Mouse (Mus musculus) liver, postnatal 0 days (tissue): ENCODE results near the gene Mat2b. TPM values are rescaled to one million over a fixed set of nuclear protein-coding genes. Genes with fewer than 3 reads are reported as not detected.

Experiments
- ATAC-seq: fragments of 200-750 bp; cut with Nextera tagmentation; 2 replicates; pipeline ENCODE4 v1.8.0; 2017; ENCODE audit warnings: mild to moderate bottlenecking, moderate library complexity
- DNase-seq: peaks from one replicate; pipeline ENCODE4 v3.0.0-alpha.2; 2016
- H3K27ac ChIP-seq: fragments of 300-500 bp; sonication (generic); 2 replicates; pipeline ENCODE4 v1.5.1; 2014; ENCODE audit warnings: antibody characterized with exemption, moderate library complexity, mild to moderate bottlenecking, low read depth
- H3K27me3 ChIP-seq: fragments of 300-500 bp; sonication (generic); 2 replicates; pipeline ENCODE4 v1.6.1; 2014; ENCODE audit warnings: low read length, control low read depth, mixed read lengths; ENCODE audit not compliant: insufficient read depth
- H3K36me3 ChIP-seq: fragments of 300-500 bp; sonication (generic); replicated peaks from 2 replicates; pipeline ENCODE4 v1.6.1; 2014; ENCODE audit warnings: mild to moderate bottlenecking, control low read depth, low read length, moderate library complexity, mixed read lengths; ENCODE audit not compliant: insufficient read depth
- H3K4me1 ChIP-seq: fragments of 300-500 bp; sonication (generic); 2 replicates; pipeline ENCODE4 v1.6.1; 2014; ENCODE audit warnings: antibody characterized with exemption, mild to moderate bottlenecking, control low read depth; ENCODE audit not compliant: insufficient read depth
- H3K4me2 ChIP-seq: fragments of 300-500 bp; sonication (generic); 2 replicates; pipeline ENCODE4 v1.6.1; 2014; ENCODE audit warnings: low read depth, mild to moderate bottlenecking, low read length, moderate library complexity, mixed read lengths
- H3K4me3 ChIP-seq: fragments of 300-500 bp; sonication (generic); 2 replicates; pipeline ENCODE4 v1.5.1; 2014; ENCODE audit warnings: low read depth, low read length
- H3K9ac ChIP-seq: fragments of 300-500 bp; sonication (generic); replicated peaks from 2 replicates; pipeline ENCODE4 v1.6.1; 2014; ENCODE audit warnings: mild to moderate bottlenecking, moderate library complexity
- H3K9me3 ChIP-seq: fragments of 300-500 bp; sonication (generic); 2 replicates; pipeline ENCODE4 v1.6.1; 2016; ENCODE audit warnings: mild to moderate bottlenecking, control low read depth, low read length, mixed read lengths
- CTCF ChIP-seq: sonication (generic); IDR thresholded peaks from 2 replicates; pipeline ENCODE4 v1.5.1; 2016; ENCODE audit warnings: antibody characterized with exemption, low read depth
- EP300 ChIP-seq: IDR thresholded peaks from 2 replicates; pipeline ENCODE4 v1.6.1; 2016; ENCODE audit warnings: antibody characterized with exemption, low read depth, mild to moderate bottlenecking
- WGBS: fragments of 180-500 bp; shearing (Covaris S2); extraction: QIAGEN DNeasy Blood & Tissue Kit; methylation state at CpG from one replicate; pipeline ENCODE4 v1.1.7; 2014; ENCODE audit not compliant: insufficient replicate concordance; 5-methylcytosine and 5-hydroxymethylcytosine counted together
- polyA plus RNA-seq: library from polyadenylated mRNA; unstranded; fragments of >200 nt; fragmentation: Nextera tagmentation; extraction: Ambion mirVana; gene quantifications from 2 replicates; pipeline ENCODE4 v1.2.1, GENCODE M21; 2015

The Mat2b gene
- polyA plus RNA-seq, 1 experiment from 2014 or later: 46.4 TPM

- Histone ChIP-seq H3K9ac (peak overlapping the region; percentile 85), H3K9me3 (no peaks in the 10 kb centered on the region), H3K27ac (peak overlapping the region; percentile 94), H3K27me3 (no peaks in the 10 kb centered on the region), H3K4me1 (peaks cover 21% of the 10 kb centered on the region), H3K4me3 (peak overlapping the region; percentile 73), H3K36me3 (no peaks in the 10 kb centered on the region), H3K4me2 (peak overlapping the region; percentile 91)
- DNase-seq (peak; percentile 73), ATAC-seq (peak; percentile 17)
- TF ChIP-seq EP300: peak; percentile 70
- TF ChIP-seq CTCF: no peak
- 1% methylated on average over 16 of the region's 16 CpGs for WGBS
Measured at GRCm38 (mm10) chr11:40693366-40693951, 1.5 kb downstream of the Mat2b start.

GRCm38 (mm10) chr11:40692511-40693365 lies 2.3 kb downstream of the Mat2b start:
- H3K4me2 ChIP-seq: peak overlapping the region; percentile 91
- H3K4me3 ChIP-seq: peak overlapping the region; percentile 73
- H3K27ac ChIP-seq: peak overlapping the region; percentile 94
- no peaks in the 10 kb centered on the region for H3K36me3 ChIP-seq
- ATAC-seq (peak; percentile 95), DNase-seq (peak; percentile 94)
- H3K4me1 ChIP-seq: peaks cover 21% of the 10 kb centered on the region
- no peaks in the 10 kb centered on the region for H3K9me3 ChIP-seq
- H3K9ac ChIP-seq: peak overlapping the region; percentile 85
- no peaks in the 10 kb centered on the region for H3K27me3 ChIP-seq
- 3% methylated on average over 36 of the region's 36 CpGs for WGBS
- no peak for TF ChIP-seq CTCF
- TF ChIP-seq EP300: no peak

- Histone ChIP-seq H3K27ac (peak overlapping the region; percentile 94), H3K36me3 (peaks cover 5% of the 10 kb centered on the region; the same call in 1 of the 2 replicates), H3K4me2 (peak overlapping the region; percentile 91), H3K4me1 (peaks cover 21% of the 10 kb centered on the region), H3K9ac (peak overlapping the region; percentile 85), H3K27me3 (no peaks in the 10 kb centered on the region), H3K9me3 (no peaks in the 10 kb centered on the region), H3K4me3 (peak overlapping the region; percentile 73)
- under 1% methylated on average over 27 of the region's 28 CpGs for WGBS
- DNase-seq (no peak), ATAC-seq (peak; percentile 81)
- TF ChIP-seq CTCF: no peak
- TF ChIP-seq EP300: no peak
Measured at GRCm38 (mm10) chr11:40692101-40692509, 2.9 kb downstream of the Mat2b start.

- no peaks in the 10 kb centered on the region for H3K27me3 ChIP-seq
- H3K9ac ChIP-seq: 0 out of 2 replicates have a peak overlapping the region, but pooled peaks have one; percentile 3
- peaks cover 21% of the 10 kb centered on the region for H3K4me1 ChIP-seq
- peak overlapping the region; percentile 73; the same call in 1 of the 2 replicates for H3K4me3 ChIP-seq
- 41% methylated on average over 5 of the region's 5 CpGs for WGBS
- peak overlapping the region; percentile 91 for H3K4me2 ChIP-seq
- no peaks in the 10 kb centered on the region for H3K9me3 ChIP-seq
- DNase-seq (no peak), ATAC-seq (no peak)
- peaks cover 14% of the 10 kb centered on the region for H3K36me3 ChIP-seq
- TF ChIP-seq CTCF (no peak), EP300 (no peak)
- 0 out of 2 replicates have a peak overlapping the region, but pooled peaks have one; percentile 18 for H3K27ac ChIP-seq
Measured at GRCm38 (mm10) chr11:40690444-40691127, 4.4 kb downstream of the Mat2b start.

- no peak overlapping the region for H3K4me3 ChIP-seq
- peaks cover 67% of the 10 kb centered on the region for H3K36me3 ChIP-seq
Measured at GRCm38 (mm10) chr11:40683295-40683694, 11.7 kb downstream of the Mat2b start.

GRCm38 (mm10) chr11:40682456-40682855 lies 12.5 kb downstream of the Mat2b start:
- Histone ChIP-seq H3K9ac (no peak overlapping the region), H3K4me2 (no peak overlapping the region), H3K9me3 (no peaks in the 10 kb centered on the region), H3K36me3 (peaks cover 70% of the 10 kb centered on the region), H3K27me3 (no peaks in the 10 kb centered on the region), H3K27ac (no peak overlapping the region), H3K4me1 (no peaks in the 10 kb centered on the region), H3K4me3 (no peak overlapping the region)
- DNase-seq: no peak
- 85% methylated on average over 3 of the region's 3 CpGs for WGBS
- no peak for TF ChIP-seq EP300
- no peak for TF ChIP-seq CTCF
- no peak for ATAC-seq

More at GRCm38 (mm10) chr11:40683295-40683694, 11.7 kb downstream of the Mat2b start:
- H3K9me3 ChIP-seq: no peaks in the 10 kb centered on the region
- TF ChIP-seq CTCF: no peak
- TF ChIP-seq EP300: no peak
- ATAC-seq: no peak
- DNase-seq: no peak
- 92% methylated on average over 3 of the region's 3 CpGs for WGBS
- no peak overlapping the region for H3K27ac ChIP-seq
- no peak overlapping the region for H3K9ac ChIP-seq
- H3K4me2 ChIP-seq: no peak overlapping the region
- H3K4me1 ChIP-seq: no peaks in the 10 kb centered on the region
- H3K27me3 ChIP-seq: no peaks in the 10 kb centered on the region
